Mouse (Mus musculus) 416B (cell line): ENCODE measurements around the gene Apex1.
A peak's percentile ranks its signal among the peaks of the same experiment; 100 is the strongest.
"Not testable (repeated sequence)": the region's sequence is repeated elsewhere in the genome, so short reads cannot be mapped to it uniquely, and the experiment has no call there.

Experiments used
- DNase-seq: peaks from one replicate; pipeline ENCODE4 v3.0.0; 2011; ENCODE audit warnings: low read depth

Gene Apex1

GRCm38 (mm10) chr14:50927366-50927765 lies 2.6 kb downstream of the Apex1 start:
- no peak for DNase-seq

GRCm38 (mm10) chr14:50929951-50930350 lies 5.2 kb downstream of the Apex1 start:
- DNase-seq, result peak; percentile 20

- peak; percentile 16 for DNase-seq
Observed at GRCm38 (mm10) chr14:50930377-50930753, 5.6 kb downstream of the Apex1 start.

GRCm38 (mm10) chr14:50930754-50931492 lies 6.2 kb downstream of the Apex1 start, which contains the start of the genes Pip4p1 and Pnp:
Gene Pip4p1, minus strand, starts transcription at chr14:50930856.
Gene Pnp, plus strand, starts transcription at chr14:50931082.
- peak; percentile 100 for DNase-seq

- peak; percentile 77 for DNase-seq
Observed at GRCm38 (mm10) chr14:50931493-50932020, 6.8 kb downstream of the Apex1 start.

- no peak for DNase-seq
Observed at GRCm38 (mm10) chr14:50936649-50937048, 11.9 kb downstream of the Apex1 start.

GRCm38 (mm10) chr14:50938119-50938908 lies 13.5 kb downstream of the Apex1 start:
- DNase-seq, result no peak

- peak; percentile 80 for DNase-seq
Observed at GRCm38 (mm10) chr14:50938940-50939339, 14.2 kb downstream of the Apex1 start.

GRCm38 (mm10) chr14:50943932-50944667 lies 19.3 kb downstream of the Apex1 start, which contains the start of gene Gm49342:
Gene Gm49342, plus strand, starts transcription at chr14:50944517.
- DNase-seq, result peak; percentile 97

GRCm38 (mm10) chr14:50944668-50945033 lies 19.9 kb downstream of the Apex1 start:
- not testable (repeated sequence) for DNase-seq

GRCm38 (mm10) chr14:50945081-50945480 lies 20.3 kb downstream of the Apex1 start:
- not testable (repeated sequence) for DNase-seq

GRCm38 (mm10) chr14:50945526-50945925 lies 20.8 kb downstream of the Apex1 start:
- not testable (repeated sequence) for DNase-seq

- no peak for DNase-seq
Observed at GRCm38 (mm10) chr14:50955487-50955886, 30.7 kb downstream of the Apex1 start.

GRCm38 (mm10) chr14:50955942-50956508 lies 31.3 kb downstream of the Apex1 start, which contains the start of gene Pnp2:
Gene Pnp2, plus strand, starts transcription at chr14:50955992.
- not testable (repeated sequence) for DNase-seq

- DNase-seq, result not testable (repeated sequence)
Observed at GRCm38 (mm10) chr14:50956724-50957123, 32.0 kb downstream of the Apex1 start.

GRCm38 (mm10) chr14:50957146-50957545 lies 32.4 kb downstream of the Apex1 start:
- DNase-seq, result not testable (repeated sequence)

GRCm38 (mm10) chr14:50958289-50958995 lies 33.7 kb downstream of the Apex1 start:
- not testable (repeated sequence) for DNase-seq

GRCm38 (mm10) chr14:50968216-50968980 lies 43.6 kb downstream of the Apex1 start:
- no peak for DNase-seq

- DNase-seq, result no peak
Observed at GRCm38 (mm10) chr14:50969041-50969440, 44.3 kb downstream of the Apex1 start.
